Mouse (Mus musculus) adrenal gland, postnatal 25 days (tissue): ENCODE results near the gene Ifi47. TPM values are rescaled to one million over a fixed set of nuclear protein-coding genes. Genes with fewer than 3 reads are reported as not detected.
"Not testable (repeated sequence)": the region's sequence is repeated elsewhere in the genome, so short reads cannot be mapped to it uniquely, and the experiment has no call there.

Experiments used
- DNase-seq: peaks from one replicate; pipeline ENCODE4 v3.0.0; 2021; ENCODE audit warnings: mixed read lengths
- long read RNA-seq: library from polyadenylated mRNA; stranded (forward); transcript quantifications from one replicate; pipeline ENCODE4 v2.0.0, GENCODE M21; 2021
- total RNA-seq: library from RNA; stranded (reverse); gene quantifications from 2 replicates; pipeline ENCODE4 v1.2.3, GENCODE M21; 2021

Ifi47 gene
- total RNA-seq: 1.5 and 2.9 TPM in 2 replicates
- long read RNA-seq, transcript Ifi47-201 (2 exons, 1,690 nt): major isoform, 10 of 14 reads
- long read RNA-seq, partial matches to known transcripts: 0 of 14 reads
- long read RNA-seq, other reads (novel, unspliced or antisense): 4 of 14 reads

DNA sequence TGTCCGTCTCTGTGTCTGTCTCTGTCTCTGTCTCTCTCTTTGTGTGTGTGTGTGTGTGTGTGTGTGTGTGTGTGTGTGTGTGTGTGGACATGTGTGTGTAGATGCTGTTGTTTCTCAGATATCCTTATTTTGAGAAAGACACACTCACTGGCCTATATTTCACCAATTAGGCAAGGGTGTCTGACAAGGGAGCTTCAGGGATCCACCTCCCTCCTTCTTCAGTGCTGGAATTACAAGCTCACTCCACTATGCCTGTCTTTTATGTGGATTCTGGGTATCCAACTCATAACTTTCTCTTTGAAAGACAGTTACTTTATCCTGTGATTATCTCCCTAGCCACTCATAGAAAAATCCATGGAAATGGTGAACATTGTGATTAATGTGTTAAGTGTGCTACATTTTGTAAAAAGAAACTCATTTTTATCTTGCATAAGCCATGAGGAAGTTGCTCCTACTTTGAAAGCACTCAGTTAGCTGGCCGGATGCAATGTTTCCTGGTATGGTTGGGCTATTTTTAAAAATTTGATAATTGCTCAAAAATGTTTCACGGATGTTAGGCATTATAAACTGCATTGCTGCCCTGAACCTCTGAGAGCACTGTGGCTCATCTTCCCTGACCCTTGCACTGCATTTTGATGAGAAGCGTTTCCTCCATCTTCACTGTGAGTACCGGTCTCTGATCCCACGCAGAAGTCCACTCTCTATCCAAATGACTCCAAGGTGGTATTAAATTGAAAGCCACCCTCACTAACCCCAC is at the start of gene Ifi47:
TSS of gene Ifi47 (plus strand) at position 587 of the 757 bp plus-strand sequence.
- DNase-seq: not testable (repeated sequence)

- not testable (repeated sequence) for DNase-seq
Observed at GRCm38 (mm10) chr11:49050064-49050463, 26.3 kb upstream of the Ifi47 start.

GRCm38 (mm10) chr11:49051093-49051891 is 25.1 kb upstream of the Ifi47 start, which contains the start of gene 9930111J21Rik2:
9930111J21Rik2 (minus strand) TSS chr11:49051242.
- DNase-seq: not testable (repeated sequence)

DNA sequence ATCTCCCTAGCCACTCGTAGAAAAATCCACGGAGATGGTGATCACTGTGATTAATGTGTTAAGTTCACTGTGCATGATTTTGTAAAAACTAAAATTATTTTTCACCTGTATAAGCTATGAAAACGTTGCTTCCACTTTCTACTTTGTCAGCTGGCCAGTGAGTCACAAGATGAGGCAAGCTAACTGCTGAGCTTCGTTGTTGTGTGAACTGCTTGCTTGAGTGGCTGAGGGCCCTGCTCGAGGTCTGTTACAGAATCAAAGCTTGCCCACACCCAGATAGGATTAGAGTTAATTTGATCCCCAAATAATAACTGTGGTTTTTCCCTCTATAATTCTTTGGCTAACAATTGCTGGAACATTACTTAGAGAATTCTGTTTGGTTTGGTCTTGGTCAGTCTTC is 24.5 kb upstream of the Ifi47 start:
- DNase-seq: not testable (repeated sequence)

- not testable (repeated sequence) for DNase-seq
Observed at GRCm38 (mm10) chr11:49060061-49060460, 16.3 kb upstream of the Ifi47 start.

DNA sequence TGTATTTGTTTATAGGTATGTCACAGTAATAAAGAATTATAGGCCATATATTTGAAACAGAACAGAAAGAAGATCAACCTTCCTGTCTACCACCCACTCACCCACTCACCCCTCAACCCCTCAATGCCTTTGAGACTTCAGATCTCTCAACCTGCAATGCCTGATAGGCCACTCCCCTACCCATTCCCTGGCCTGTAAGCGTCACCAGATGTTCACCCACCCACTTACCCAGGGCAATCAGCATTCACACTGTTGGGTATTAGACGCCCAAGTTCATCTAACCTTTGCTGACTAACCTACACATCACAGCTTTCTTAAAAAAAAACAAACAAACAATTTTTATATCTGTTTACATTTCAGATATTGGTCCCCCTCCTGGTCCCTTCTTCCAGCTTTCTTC is 14.5 kb upstream of the Ifi47 start:
- DNase-seq: not testable (repeated sequence)

DNA sequence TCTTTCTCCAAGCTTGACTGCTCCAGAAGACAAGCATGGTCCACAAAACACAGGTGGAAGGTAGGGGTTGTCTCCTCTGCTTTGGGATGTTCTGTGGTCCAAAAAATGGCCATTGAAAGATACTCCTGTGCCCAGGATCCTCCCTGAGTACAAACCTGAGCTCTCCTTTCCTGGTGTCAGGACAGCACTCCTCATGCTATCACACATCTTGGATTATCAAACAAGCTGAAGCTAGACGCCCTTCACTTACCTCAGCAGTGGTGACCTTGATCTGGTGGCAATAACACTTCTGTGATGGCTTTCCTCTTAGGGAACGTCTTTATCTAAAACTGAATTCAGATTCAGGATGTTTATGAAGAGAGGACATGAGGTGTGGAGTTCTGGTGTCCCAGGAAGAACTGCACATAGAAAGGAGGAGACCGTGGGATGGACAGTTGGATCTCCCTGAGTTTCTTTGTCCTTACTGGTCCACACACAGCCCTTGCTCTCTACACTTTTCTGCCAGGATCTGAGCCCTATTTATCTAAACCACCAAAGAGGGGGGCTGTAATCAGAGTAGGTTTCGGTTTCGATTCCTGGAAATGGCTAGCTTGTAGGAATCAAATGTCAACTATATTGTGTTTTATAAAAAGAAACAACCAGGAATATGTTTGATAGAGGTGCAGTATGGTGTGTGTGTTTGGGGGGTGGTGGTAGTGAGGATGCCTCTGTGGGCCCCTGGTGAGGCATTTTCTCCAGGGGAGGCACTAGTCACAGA is 12.5 kb upstream of the Ifi47 start, which contains the start of gene Tgtp2:
TSS of gene Tgtp2 (minus strand) at position 494 of the 757 bp plus-strand sequence.
- not testable (repeated sequence) for DNase-seq

- DNase-seq: no peak
Observed at GRCm38 (mm10) chr11:49068358-49068757, 8.0 kb upstream of the Ifi47 start.

GRCm38 (mm10) chr11:49077012-49077411 is 625 bp downstream of the Ifi47 start:
- no peak for DNase-seq

- no peak for DNase-seq
Observed at GRCm38 (mm10) chr11:49078719-49079118, 2.3 kb downstream of the Ifi47 start.

GRCm38 (mm10) chr11:49080636-49081035 is 4.2 kb downstream of the Ifi47 start:
- no peak for DNase-seq

- DNase-seq: no peak
Observed at GRCm38 (mm10) chr11:49081356-49081755, 5.0 kb downstream of the Ifi47 start.

DNA sequence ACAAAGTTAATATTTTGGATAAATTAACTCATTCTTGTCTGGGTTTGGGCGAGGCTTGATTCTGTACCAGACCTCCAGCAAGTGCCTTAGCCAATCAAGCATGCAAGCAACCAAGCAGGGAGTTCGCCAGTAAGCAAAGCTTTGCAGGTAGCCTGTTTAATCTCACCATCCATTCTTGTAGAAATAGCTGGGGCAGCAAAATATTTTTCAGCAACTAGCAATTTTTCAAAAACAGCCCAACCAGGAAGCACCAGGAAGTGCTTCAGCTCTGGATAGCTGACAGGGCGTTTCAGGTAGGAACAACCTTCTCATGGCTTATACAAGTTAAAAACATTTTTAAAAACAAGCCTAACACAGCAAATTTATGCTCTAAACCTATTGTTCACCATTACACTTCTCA is 5.5 kb downstream of the Ifi47 start:
- no peak for DNase-seq

- no peak for DNase-seq
Observed at GRCm38 (mm10) chr11:49083146-49083545, 6.8 kb downstream of the Ifi47 start.

DNA sequence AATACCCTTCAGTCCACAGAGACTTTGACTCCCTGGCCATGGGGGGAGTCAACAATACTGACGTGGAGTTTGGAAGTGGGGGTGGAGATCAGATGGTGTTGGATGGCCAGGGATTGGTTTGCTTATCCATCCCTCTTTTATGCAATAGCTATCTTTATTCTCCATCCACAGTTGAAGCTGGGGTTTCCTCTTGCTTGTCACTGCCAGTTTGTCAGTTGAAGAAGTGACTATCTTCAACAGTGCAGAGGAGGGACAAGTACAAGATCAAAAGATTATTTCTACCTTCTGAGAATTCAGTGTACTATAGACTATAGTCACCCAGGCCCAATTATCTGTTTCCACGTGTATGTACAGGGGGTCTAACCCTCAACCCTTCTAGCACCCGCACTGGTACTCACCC is 7.4 kb downstream of the Ifi47 start:
- no peak for DNase-seq

- no peak for DNase-seq
Observed at GRCm38 (mm10) chr11:49084385-49084784, 8.0 kb downstream of the Ifi47 start.

DNA sequence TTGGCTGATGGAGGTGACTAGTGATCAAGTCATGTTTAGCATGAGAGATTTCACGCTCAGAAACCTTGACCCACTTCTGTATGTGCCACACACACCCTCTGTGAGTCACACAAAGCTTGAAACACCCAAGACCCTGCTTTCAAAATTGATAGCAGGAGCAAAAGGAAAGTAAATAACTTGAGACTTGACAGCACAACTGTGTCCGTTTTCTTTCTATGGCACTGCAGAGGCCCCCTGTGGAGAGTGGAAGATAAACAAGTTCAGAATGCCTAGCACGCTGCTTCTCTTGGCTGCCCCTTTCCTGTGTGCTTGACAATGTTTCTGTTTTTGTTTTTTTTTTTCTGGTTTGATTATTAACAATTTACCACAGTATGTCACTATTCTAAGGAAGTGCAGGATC is 8.5 kb downstream of the Ifi47 start:
- DNase-seq: no peak

DNA sequence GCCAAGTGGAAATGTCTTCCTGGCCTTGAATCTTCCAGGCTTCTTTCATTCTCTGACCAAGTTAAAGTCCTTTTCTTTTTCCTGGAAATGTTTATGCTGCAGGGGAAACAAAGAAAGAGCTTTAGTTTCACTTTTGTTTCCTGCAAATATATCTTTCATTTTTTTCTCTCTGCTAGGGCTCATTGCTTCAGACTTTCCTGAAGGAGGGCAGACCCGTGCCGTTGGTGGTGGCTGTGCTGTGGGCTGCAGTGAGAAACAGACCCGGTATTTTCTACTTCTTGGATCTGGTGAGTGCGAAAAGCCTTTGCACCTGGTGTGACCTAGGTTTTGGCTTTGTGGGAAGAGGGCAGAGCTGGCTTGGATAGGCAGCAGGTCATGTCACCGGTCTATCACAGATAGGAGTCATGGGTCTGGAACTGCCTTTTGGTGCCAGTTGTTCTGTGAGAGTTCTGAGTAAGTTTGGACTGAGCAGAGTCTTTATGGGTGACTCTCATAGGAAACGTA is 10.5 kb downstream of the Ifi47 start:
- DNase-seq: no peak

- DNase-seq: no peak
Observed at GRCm38 (mm10) chr11:49087830-49088616, 11.6 kb downstream of the Ifi47 start.

DNA sequence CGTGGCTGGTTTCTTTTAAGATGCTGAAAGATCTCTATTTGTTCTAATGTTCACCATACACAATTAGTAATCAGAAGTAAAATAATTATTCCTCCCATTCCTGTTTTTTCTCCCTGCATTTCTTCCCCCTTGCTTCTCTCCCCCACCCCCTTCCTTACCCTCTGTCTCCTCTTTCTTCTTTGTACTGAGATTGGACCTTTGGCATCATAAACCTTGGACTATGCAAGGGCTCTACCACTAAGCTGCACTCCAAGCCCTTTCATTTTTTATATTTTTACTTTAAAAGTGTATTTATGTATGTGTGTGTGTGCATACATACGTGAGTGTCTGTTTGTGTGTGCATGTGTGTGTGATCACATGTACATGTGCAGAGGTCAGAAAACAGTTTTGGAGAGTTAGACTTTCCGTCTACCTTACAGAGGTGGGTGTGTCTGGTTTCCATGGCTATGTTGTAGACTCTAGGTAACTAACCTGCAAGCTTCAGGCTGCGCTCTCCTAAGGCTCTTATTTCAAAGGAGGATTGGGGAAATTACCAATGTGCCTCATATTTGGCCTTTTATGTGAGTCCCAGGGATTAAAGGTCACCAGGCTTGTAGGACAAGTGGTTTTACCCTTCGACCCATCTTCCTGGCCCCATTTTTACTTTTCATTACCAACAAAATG is 12.7 kb downstream of the Ifi47 start:
- no peak for DNase-seq
